Mouse (Mus musculus) ovary, postnatal 36 days (tissue): ENCODE results near the gene Olfr1396.
A peak's percentile ranks its signal among the peaks of the same experiment; 100 is the strongest.
"Not testable (repeated sequence)": the region's sequence is repeated elsewhere in the genome, so short reads cannot be mapped to it uniquely, and the experiment has no call there.

Source experiments
- DNase-seq: peaks from one replicate; pipeline ENCODE4 v3.0.0; 2022; ENCODE audit warnings: low spot score, mixed read lengths

Gene Olfr1396

DNA sequence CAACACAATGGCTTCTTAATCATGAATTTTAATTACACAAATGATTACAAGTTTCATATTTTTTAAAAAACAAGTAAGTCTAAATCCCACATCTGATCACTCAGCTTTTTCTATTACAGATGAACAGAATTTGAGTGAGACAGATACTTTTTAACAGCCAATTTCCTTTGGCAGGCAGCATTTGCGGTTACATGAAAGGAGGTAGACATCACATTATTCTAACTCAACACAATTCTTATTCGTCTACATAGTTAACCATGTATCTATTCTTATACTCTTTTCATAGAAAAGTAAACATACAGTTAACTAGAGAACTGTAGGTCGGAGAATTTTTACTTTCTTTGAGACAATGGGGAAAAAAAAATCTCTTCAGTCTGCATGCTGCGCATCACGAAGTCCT is 24.1 kb downstream of the Olfr1396 start:
- no peak for DNase-seq

DNA sequence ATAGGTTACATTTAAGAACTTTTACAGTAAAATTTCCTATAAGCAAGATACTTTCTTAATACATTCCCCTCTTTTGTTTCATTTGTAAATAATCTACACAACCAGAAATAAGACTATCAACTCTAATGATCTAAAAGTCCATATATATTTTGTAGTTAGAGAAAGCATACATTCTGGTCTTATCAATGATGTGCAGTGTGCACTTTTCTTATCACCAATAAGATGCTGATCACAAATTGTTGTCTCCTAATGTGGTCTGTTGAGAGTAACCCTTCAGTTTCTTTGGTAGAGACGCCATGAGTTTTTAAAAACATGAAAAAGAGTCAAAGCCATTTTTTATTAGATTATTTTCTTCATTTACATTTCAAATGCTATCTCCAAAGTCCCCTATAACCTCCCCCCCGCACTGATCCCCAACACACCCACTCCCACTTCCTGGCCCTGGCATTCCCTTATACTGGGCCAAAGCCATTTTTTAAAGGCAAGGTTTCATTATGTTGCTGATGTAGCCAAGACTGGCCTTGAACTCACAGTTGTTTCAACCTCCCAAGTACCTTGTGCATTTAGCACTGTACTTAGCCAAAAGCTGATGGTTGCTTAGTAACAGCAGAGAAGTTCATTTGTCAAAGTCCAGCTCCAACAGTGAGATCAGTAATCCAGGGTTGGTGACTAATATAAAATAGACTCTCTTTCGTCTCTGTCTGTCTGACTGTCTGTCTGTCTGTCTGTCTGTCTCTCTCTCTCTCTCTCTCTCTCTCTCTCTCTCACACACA is 24.8 kb downstream of the Olfr1396 start:
- DNase-seq, result no peak

GRCm38 (mm10) chr11:49088990-49089652 is 25.6 kb downstream of the Olfr1396 start:
- no peak for DNase-seq

GRCm38 (mm10) chr11:49087830-49088616 is 26.7 kb downstream of the Olfr1396 start:
- peak; percentile 48 for DNase-seq

DNA sequence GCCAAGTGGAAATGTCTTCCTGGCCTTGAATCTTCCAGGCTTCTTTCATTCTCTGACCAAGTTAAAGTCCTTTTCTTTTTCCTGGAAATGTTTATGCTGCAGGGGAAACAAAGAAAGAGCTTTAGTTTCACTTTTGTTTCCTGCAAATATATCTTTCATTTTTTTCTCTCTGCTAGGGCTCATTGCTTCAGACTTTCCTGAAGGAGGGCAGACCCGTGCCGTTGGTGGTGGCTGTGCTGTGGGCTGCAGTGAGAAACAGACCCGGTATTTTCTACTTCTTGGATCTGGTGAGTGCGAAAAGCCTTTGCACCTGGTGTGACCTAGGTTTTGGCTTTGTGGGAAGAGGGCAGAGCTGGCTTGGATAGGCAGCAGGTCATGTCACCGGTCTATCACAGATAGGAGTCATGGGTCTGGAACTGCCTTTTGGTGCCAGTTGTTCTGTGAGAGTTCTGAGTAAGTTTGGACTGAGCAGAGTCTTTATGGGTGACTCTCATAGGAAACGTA is 27.8 kb downstream of the Olfr1396 start:
- peak; percentile 12 for DNase-seq

DNA sequence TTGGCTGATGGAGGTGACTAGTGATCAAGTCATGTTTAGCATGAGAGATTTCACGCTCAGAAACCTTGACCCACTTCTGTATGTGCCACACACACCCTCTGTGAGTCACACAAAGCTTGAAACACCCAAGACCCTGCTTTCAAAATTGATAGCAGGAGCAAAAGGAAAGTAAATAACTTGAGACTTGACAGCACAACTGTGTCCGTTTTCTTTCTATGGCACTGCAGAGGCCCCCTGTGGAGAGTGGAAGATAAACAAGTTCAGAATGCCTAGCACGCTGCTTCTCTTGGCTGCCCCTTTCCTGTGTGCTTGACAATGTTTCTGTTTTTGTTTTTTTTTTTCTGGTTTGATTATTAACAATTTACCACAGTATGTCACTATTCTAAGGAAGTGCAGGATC is 29.8 kb downstream of the Olfr1396 start:
- DNase-seq, result no peak

GRCm38 (mm10) chr11:49084385-49084784 is 30.3 kb downstream of the Olfr1396 start:
- DNase-seq, result no peak

DNA sequence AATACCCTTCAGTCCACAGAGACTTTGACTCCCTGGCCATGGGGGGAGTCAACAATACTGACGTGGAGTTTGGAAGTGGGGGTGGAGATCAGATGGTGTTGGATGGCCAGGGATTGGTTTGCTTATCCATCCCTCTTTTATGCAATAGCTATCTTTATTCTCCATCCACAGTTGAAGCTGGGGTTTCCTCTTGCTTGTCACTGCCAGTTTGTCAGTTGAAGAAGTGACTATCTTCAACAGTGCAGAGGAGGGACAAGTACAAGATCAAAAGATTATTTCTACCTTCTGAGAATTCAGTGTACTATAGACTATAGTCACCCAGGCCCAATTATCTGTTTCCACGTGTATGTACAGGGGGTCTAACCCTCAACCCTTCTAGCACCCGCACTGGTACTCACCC is 30.9 kb downstream of the Olfr1396 start:
- DNase-seq, result no peak

- DNase-seq, result no peak
Measured at GRCm38 (mm10) chr11:49083146-49083545, 31.5 kb downstream of the Olfr1396 start.

- no peak for DNase-seq
Measured at GRCm38 (mm10) chr11:49081886-49082285, 32.8 kb downstream of the Olfr1396 start.

DNA sequence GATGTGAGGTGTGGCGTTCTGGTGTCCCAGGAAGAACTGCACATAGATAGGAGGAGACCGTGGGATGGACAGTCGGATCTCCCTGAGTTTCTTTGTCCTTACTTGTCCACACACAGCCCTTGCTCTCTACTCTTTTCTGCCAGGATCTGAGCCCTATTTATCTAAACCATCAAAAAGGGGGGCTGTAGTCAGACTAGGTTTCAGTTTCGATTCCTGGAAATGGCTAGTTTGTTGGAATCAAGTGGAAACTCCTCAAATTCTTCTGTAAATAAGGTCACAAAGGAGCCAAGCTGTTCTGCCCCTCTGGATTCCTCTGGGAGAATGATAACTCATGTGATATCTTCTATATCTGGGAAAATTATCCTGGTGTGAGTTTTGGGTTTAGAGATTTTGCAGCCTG is 33.3 kb downstream of the Olfr1396 start:
- DNase-seq, result no peak

- no peak for DNase-seq
Measured at GRCm38 (mm10) chr11:49080636-49081035, 34.0 kb downstream of the Olfr1396 start.

DNA sequence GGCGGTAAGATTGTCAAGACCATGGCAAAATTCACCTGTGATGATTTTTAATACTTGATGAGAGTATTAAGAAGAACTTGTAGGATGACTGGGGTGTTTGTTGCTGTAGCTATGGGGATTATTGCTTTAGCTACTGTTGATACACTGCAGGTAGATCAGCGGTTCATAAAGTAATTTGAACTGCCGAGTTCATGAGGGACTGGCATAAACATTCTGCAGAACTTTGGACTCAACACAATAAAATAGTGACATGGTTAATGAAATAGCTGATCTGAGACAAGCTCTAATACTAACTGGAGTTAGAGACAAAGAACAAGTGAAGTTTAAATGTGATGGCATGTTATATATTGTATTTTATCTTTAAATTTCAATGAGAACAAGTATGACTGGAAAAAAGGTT is 36.0 kb downstream of the Olfr1396 start:
- no peak for DNase-seq

GRCm38 (mm10) chr11:49077012-49077411 is 37.7 kb downstream of the Olfr1396 start:
- no peak for DNase-seq

DNA sequence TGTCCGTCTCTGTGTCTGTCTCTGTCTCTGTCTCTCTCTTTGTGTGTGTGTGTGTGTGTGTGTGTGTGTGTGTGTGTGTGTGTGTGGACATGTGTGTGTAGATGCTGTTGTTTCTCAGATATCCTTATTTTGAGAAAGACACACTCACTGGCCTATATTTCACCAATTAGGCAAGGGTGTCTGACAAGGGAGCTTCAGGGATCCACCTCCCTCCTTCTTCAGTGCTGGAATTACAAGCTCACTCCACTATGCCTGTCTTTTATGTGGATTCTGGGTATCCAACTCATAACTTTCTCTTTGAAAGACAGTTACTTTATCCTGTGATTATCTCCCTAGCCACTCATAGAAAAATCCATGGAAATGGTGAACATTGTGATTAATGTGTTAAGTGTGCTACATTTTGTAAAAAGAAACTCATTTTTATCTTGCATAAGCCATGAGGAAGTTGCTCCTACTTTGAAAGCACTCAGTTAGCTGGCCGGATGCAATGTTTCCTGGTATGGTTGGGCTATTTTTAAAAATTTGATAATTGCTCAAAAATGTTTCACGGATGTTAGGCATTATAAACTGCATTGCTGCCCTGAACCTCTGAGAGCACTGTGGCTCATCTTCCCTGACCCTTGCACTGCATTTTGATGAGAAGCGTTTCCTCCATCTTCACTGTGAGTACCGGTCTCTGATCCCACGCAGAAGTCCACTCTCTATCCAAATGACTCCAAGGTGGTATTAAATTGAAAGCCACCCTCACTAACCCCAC is 38.5 kb downstream of the Olfr1396 start, which contains the start of gene Ifi47:
Gene Ifi47 (plus strand): TSS at position 587 of the 757 bp plus-strand sequence.
- DNase-seq, result not testable (repeated sequence)

- DNase-seq, result no peak
Measured at GRCm38 (mm10) chr11:49068358-49068757, 46.3 kb downstream of the Olfr1396 start.

DNA sequence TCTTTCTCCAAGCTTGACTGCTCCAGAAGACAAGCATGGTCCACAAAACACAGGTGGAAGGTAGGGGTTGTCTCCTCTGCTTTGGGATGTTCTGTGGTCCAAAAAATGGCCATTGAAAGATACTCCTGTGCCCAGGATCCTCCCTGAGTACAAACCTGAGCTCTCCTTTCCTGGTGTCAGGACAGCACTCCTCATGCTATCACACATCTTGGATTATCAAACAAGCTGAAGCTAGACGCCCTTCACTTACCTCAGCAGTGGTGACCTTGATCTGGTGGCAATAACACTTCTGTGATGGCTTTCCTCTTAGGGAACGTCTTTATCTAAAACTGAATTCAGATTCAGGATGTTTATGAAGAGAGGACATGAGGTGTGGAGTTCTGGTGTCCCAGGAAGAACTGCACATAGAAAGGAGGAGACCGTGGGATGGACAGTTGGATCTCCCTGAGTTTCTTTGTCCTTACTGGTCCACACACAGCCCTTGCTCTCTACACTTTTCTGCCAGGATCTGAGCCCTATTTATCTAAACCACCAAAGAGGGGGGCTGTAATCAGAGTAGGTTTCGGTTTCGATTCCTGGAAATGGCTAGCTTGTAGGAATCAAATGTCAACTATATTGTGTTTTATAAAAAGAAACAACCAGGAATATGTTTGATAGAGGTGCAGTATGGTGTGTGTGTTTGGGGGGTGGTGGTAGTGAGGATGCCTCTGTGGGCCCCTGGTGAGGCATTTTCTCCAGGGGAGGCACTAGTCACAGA is 50.8 kb downstream of the Olfr1396 start, which contains the start of gene Tgtp2:
Gene Tgtp2 (minus strand): TSS at position 494 of the 757 bp plus-strand sequence.
- DNase-seq, result not testable (repeated sequence)

DNA sequence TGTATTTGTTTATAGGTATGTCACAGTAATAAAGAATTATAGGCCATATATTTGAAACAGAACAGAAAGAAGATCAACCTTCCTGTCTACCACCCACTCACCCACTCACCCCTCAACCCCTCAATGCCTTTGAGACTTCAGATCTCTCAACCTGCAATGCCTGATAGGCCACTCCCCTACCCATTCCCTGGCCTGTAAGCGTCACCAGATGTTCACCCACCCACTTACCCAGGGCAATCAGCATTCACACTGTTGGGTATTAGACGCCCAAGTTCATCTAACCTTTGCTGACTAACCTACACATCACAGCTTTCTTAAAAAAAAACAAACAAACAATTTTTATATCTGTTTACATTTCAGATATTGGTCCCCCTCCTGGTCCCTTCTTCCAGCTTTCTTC is 52.8 kb downstream of the Olfr1396 start:
- DNase-seq, result not testable (repeated sequence)

DNA sequence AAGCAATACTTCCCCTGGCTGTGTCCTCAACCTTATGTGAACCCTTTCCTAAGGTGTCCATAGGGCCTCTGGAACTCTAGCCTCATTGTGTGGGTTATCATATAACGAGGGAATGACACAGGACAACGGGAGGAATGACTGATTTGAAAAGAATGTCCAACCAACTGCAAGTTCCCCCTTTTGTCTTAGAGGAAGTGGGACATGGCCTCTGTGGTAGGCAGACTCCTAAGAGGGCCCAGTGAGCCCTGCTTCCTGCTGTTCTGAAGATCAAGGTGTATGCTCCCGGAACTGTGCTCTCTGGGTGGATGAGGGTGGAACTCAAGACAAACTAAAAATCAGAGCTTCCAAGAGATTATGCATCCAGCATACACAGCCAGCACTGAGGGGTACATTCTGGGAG is 54.6 kb downstream of the Olfr1396 start:
- not testable (repeated sequence) for DNase-seq
